Mouse (Mus musculus): ENCODE data around the gene Map6.

DNA sequence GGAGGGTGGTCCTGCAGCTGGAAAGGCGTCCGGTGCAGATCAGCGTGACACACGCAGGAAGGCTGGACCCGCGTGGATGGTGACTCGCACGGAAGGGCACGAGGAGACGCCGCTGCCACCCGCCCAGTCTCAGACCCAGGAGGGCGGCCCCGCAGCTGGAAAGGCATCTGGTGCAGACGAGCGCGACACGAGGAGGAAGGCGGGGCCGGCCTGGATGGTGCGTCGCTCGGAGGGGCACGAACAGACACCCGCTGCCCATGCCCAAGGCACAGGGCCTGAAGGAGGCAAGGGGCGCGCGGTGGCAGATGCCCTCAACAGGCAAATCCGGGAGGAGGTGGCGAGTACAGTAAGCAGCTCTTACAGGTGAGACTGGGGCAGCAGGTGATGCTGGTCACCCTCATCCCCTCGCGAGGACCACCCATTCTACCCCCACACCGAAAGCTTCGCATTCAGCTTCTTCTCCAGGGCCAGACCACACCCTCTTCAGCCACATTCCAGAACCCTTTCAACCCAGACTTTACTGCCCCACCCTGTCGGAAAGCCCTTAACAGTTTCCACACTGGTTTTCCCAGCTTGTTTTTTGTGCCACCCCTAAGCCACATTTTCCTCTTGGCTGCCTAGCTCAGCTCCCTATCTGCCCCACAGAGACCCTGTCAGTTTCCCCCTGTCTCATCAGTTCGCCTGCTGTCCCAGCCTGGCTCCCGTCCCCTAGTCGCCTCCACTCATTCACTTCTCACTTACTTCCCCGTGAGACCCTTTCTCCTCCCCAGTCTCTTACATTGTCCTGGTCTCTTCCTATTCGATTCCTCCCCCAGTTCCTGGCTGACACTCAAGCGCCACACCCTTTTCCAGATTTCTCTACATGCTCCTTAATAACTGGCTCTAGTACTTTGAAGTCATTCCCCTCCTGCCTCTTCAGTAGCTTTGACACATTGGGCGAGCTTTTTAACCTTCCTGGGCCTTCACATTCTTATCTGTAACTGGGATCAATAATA lies 2.0 kb downstream of the Map6 start:
- TF ChIP-seq EP300 (IDR thresholded peaks at IDR 0.05; ENCODE audit: low read depth) (no peak), CTCF (IDR thresholded peaks at IDR 0.05; ENCODE audit: low read depth) (no peak)
